Mouse (Mus musculus) forelimb bud, embryonic 11.5 days (tissue): ENCODE results near the gene Slc22a20.
A peak's percentile ranks its signal among the peaks of the same experiment; 100 is the strongest.

ENCODE experiments used
- DNase-seq: peaks from one replicate; pipeline ENCODE4 v3.0.0-alpha.2; 2012; ENCODE audit warnings: low read depth, low spot score

Gene Slc22a20

DNA sequence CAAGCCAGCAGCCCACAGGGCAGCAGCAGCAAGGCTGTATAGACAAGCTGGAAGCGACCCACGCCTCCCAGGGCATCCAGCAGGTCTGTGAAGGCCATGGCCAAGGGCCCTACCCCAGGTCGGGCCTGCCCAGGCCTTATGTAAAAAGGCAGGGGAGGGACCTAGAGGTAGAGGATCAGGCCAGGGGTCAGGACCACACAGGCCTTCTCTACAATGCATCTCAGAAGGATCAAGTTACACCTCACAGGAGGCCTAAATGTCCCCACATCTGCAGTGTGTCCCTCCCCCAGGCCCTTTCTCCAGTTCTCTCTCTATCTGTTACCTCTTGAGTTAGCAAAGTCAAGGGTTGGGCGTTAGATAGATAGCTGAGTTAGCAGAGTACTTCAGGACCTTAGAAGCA is at the start of gene Slc22a20:
TSS of gene Slc22a20 (minus strand) at position 101 of the 400 bp plus-strand sequence.
- no peak for DNase-seq

DNA sequence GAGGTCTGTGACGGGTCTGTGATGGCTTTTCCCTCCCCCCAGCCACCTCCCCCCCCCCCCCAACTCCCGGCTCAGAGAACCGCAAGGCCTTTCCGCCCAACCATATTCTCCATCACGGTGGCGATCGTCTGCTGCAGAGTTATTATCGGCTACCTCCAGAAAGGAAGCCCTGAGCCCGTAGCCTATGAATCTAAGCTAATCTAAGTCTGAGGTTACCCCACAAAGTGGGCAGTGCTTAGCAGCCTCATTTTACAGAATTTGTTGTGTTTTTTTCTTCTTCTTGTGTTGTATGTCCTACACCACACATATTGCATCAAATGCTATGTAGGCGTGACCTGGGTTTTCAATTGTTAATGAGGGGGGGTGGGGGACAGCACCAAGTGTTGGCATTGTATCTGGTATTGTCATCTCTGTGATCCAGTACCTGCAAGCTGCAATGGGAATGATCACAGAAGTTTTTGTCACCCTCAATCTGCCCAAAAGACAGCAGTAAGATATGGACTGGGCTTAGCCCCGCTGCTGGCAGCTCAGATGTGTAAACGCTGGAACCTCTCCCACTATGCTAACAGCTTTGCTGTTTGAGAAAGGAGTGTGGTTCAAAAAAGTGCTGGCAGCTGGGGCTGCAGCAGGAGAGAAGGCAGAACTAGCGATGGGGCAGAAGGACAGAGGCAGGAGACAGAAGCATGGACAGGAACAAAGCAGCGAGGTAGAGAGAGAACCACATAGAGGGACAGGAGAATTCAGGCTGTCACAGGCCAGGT is 44.8 kb upstream of the Slc22a20 start:
- no peak for DNase-seq

- no peak for DNase-seq
These were observed 43.5 kb upstream of the Slc22a20 start for GRCm38 (mm10) chr19:6029426-6029825.

GRCm38 (mm10) chr19:6028991-6029390 is 43.0 kb upstream of the Slc22a20 start:
- no peak for DNase-seq

GRCm38 (mm10) chr19:6023930-6024329 is 38.0 kb upstream of the Slc22a20 start:
- DNase-seq, result no peak

- DNase-seq, result no peak
These were observed 37.1 kb upstream of the Slc22a20 start for GRCm38 (mm10) chr19:6023059-6023458.

DNA sequence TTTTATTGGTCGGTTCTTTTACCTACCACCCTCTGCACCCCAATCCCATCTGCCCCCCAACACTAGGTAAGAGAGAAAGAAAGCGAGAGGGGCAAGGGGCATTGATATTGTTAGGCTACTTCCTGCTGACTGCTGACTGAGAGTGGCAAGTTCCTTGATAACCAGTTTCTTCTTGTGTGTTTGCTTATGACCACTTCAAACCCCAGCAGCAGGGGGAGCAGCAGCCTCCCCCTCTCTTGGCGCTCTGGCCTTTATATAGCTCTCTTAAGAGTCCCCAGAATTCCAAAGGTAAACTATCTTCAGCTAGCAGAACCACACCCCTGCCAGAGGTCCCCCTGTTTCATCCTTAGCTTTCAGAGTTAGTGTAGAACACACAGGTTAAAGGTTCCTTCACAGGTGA is 34.3 kb upstream of the Slc22a20 start:
- DNase-seq, result no peak

GRCm38 (mm10) chr19:6018142-6019089 is 32.5 kb upstream of the Slc22a20 start:
- DNase-seq, result peak; percentile 87

DNA sequence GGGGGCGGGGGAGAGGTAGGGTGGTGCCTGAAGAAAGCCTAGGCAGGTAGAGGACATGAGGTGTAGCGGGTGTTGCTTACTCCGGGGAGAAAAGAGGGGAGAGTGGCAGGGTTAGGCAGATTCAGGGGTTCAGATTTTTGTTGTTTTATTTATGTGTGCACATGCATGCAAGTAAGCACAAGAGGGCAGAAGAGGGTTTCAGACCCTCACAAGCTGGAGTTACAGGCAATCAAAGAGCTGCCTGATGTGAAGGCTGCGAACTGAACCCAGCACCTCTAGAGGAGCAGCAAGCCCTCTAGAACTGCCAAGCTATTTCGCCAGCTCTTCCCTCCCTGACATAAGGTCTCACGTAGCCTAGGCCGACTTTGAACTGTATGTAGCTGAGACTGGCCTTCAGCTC is 30.6 kb upstream of the Slc22a20 start:
- peak; percentile 29 for DNase-seq

DNA sequence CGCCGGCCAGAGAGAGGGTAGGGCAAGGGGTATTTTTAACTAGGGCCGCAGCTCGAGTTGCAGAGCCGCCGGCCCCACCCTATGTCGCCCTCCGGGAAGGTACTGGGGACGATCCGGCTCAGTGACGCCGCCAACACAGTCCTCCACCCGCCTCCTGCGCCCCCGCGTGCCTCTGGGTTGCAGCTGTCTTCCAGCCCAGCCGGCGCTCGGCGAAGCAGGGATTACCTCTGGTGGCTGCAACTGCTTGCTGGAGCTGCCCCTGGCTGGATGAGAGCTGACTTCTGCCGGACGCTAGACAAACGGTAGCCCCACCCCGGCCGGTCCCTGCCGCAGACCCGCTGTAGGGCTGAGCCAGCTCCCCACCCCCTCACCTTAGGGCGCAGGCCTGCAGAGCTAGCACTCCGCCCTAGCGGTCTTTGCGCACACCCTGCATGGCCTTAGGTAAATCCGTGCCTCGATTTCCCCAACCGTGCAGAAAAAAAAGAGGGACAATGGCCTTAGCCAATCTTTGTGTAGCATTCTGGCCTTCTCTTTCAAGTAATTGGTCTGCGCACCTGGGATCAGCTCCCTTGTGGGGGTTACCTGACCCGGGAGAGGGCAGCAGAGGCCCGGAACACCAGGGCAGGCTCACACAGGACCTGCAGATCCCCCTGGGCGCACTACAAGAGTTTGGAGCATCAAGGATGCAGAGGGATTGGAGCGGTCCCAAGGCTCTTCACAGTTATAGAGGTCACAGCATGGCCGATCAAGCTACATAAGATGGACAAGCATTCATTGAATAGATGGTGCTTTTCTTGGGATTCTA is 29.8 kb upstream of the Slc22a20 start, which contains the start of gene Capn1:
TSS of gene Capn1 (minus strand) at position 387 of the 805 bp plus-strand sequence.
- peak; percentile 49 for DNase-seq

DNA sequence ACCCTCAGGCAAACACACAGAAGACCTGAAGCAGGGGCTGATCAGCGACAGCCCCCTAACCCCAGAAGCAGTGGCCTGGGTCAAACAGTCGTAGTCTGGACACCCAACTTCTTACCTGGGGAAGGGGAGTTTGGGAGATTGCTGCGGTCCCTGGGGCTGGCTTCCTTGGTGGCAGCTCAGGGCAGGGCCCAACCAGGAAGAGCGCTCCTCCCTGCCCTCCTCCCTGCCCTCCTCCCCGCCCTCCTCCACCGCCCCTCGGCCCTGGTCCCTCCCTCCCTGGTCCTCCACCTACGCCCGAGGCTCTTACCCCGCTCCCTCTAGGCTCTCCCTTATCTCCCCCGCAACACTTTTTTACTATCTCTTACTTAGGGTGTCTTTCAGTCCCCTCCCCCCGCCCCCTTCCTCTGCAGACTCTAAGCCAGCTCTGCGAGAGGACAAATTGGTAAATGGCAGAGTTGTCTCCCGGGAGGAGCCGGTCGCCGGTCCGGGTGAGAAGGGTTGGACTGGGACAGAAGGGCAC is 29.1 kb upstream of the Slc22a20 start:
- peak; percentile 20 for DNase-seq

- DNase-seq, result no peak
These were observed 27.7 kb upstream of the Slc22a20 start for GRCm38 (mm10) chr19:6013691-6014090.

GRCm38 (mm10) chr19:6009137-6009536 is 23.2 kb upstream of the Slc22a20 start:
- no peak for DNase-seq

GRCm38 (mm10) chr19:6007013-6007412 is 21.1 kb upstream of the Slc22a20 start:
- peak; percentile 21 for DNase-seq

- DNase-seq, result no peak
These were observed 19.6 kb upstream of the Slc22a20 start for GRCm38 (mm10) chr19:6005541-6005940.

GRCm38 (mm10) chr19:5999969-6000368 is 14.0 kb upstream of the Slc22a20 start:
- DNase-seq, result no peak

- DNase-seq, result no peak
These were observed 12.2 kb upstream of the Slc22a20 start for GRCm38 (mm10) chr19:5998180-5998579.

DNA sequence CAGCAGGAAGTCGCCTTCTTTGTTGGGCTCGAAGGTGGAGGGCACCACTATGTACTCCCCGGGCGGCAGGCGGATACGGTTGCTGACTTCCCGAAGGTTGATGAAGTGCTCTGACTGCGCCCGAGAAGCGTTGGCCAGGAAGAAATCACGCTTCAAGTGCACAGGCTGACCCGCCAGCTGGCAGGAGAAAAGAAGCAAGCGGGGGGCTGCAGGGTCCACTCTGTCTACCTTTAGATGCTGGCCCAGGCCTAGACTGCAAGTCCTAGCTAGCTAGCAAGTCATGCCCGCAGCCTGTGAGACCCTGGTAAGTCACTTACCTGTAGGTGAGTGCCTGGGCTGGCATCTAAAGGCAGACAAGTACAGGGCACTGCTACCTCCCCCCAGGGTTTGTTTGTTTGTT is 8.8 kb upstream of the Slc22a20 start:
- DNase-seq, result no peak

DNA sequence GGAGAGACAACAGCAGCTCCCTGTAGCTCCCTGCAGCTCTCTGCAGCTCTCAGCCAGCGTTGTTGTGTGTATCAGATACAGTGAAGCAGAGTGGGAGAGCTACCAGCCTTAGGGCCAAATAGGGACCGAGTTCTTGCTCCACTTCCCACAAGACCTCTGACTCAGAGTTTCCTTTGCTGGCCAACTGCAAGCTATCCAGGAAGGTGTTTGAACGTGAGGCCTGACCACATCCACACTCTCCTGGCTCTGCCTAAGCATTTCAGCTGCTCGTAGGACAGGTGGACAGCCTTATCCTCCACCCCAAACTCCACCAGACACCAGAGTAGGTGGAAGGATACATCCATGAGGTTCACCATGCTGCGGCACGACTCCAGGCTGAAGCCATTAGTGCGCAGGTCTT is 6.1 kb upstream of the Slc22a20 start:
- DNase-seq, result no peak

- no peak for DNase-seq
These were observed 5.5 kb upstream of the Slc22a20 start for GRCm38 (mm10) chr19:5991467-5991866.

- DNase-seq, result no peak
These were observed 5.0 kb upstream of the Slc22a20 start for GRCm38 (mm10) chr19:5990921-5991320.
